Mouse (Mus musculus) layer of hippocampus, adult 9-11 months (tissue): ENCODE measurements around the gene Dnase2b.

Experiments used
- DNase-seq: peaks from one replicate; pipeline ENCODE4 v3.0.0; 2022

Dnase2b gene

DNA sequence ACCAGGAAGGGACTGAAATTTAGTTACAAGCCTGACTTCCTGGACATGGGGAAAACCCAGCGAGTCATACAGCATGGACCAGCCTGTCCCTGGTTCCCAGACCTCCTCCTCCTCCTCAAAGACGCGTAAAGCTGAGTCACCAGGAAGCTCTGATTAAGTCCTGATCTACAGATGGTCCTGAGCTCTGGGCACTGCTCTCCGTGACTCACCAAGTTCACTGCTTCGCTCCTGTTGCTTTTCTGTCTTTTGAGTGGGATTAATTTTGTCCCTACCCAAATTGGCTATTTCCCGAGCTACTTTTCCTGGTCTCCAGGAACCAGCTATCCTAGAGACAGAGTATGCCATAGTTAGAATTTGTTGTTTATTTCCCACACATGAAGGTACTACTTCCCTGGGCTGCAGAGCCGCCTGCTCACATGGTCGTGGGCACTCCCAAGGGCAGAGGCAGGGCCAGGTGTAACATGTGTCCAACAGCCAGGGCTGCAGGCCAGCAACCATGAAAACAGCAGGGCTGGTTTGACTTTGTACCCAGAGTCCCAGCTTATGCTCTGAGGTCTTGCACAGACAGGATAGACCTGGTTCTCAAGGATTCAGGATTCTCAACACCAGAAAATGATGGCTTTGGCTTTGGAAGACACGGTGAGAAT is 47.4 kb downstream of the Dnase2b start:
- peak; percentile 44 for DNase-seq

DNA sequence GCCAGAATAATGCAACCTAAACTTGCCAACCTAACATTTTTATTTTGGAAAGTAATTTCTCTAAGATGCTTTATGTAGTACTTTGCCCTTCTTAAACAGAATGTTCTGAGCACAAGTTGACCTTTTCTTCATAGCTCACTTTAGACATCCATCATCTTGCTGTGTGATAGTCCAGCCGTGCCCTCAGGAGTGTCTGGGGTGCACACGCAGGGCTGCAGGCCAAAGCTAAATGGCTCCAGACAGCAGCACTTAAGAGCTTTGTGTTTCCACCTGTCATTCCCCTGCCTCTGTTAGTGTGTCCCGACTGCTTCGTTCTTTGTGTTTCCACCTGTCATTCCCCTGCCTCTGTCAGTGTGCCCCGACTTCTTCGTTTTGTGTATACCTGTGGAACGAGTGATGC is 48.0 kb downstream of the Dnase2b start:
- no peak for DNase-seq

DNA sequence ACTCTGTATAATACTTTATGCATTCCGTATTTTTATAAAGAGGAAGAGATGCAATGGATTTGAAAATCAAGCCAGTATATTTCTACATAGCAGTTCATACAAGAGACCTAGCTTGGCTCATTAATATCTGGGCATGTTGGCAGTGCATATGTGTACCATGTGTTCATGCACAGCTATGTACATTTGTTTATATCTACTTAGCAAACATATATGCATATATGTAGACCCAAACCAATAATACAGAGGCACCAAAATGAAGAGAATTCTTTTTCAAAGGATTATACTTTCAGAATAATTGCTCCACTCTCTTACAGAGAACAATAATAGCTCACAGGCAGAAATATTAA is 50.4 kb downstream of the Dnase2b start:
- no peak for DNase-seq

DNA sequence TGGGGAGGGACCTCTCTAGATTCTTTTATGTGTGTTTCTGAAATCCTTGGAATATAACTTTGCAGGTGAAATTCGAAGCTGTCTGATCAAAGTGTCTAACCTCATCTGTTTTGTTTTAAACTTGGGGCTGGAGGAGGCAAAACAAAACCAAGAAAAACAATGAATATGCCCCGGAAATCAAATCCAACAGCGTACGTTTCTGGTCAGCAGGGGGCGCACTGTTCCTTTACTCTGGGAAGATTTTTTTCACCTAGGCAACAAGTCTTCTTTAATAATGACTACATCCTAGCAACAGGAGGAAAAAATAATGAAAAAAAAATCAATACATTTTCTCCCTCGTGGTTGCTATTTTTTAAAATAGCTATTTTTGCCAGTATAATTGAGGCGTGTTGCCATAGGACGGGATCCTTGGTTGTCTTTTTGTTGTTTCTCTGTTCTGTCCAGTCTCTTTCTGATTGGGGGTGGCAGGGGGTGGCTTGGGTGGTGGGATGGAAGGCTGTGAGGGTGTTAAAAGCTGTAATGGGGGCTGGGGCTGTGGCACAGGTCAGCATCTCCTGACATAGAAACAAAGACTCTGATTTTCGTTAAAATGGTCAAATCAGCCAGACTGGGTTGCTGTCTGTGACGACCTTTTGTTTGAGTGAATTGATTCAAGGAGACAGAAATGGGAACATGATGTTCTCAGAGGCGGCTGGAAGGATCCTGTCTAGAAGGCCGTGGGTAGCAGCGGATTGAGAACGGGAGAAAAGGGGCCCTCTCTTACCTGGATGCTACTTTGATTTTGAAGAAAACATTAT is 50.9 kb downstream of the Dnase2b start:
- DNase-seq, result peak; percentile 71

DNA sequence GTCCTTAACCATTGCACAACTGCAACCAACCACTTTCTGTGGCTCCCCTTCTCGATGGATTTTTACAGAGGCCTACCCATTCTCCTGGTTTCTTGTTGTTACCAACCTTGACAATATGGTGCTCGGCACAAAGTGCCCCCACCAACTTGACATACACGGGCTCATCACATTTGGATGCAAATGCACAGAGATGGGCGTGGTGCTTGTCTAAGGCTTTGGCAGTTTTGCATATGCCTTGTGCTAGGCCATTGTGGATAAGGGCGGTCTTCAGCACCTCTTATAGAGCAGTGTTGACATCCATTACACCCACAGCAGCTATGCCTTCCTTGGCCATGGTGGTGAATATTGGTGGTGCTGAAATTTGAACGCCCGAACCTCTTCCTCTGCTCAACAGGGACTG is 52.5 kb downstream of the Dnase2b start:
- DNase-seq, result no peak

DNA sequence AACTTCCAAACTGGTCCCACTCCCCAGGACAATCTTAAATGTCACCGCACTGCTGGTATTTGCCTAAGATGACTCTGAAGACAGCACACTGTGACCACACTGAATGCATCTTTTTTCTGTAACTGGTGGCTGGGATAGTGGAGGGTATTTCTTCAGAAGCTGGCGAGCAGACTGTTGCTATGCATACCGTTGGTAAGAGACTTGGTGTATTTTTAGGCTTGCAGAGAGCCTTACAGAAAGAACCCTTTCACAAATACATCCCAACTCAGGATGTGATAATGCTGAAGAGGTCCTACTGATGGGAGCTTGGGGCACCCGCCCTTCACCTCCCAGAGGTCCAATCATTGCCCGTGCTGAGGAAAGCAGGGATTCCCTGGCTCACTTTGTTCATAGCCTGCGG is 57.9 kb downstream of the Dnase2b start:
- peak; percentile 13 for DNase-seq

DNA sequence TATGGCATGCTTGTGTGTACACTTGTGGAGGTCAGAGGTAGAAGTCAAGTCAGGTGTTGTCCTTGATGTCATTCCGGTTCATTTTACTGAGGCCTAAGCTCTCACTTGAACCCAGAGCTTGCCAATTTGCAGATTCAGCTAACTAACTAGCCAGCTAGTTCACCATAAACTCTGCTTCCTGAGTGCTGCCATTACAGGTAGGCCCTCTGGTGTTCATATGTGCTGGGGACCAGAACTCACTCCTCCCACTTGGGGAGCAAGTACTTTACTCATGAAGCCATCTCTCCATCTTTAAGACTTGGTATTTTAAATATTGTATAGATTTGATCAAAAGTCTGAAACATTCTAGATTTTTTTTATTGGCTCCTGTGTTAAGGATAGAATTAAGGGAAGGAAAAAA is 58.8 kb downstream of the Dnase2b start:
- no peak for DNase-seq

DNA sequence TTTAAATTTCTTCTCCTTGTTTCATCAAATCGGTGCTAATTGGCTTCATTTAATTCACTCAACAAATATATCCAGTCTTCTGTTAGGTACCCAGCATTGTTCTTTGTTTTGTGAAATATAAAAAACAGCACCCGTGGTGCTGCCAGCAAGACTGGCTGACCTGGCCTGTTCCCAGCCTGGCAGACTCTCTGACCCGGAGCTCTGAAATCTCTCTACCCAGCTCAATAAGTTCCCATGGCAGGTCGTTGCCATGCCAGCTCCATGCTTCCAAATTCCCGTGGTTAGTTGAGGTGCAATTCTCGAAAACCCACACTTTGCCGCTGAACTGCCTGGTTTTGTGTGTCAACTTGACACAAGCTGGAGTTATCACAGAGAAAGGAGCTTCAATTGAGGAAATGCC is 60.6 kb downstream of the Dnase2b start:
- no peak for DNase-seq

DNA sequence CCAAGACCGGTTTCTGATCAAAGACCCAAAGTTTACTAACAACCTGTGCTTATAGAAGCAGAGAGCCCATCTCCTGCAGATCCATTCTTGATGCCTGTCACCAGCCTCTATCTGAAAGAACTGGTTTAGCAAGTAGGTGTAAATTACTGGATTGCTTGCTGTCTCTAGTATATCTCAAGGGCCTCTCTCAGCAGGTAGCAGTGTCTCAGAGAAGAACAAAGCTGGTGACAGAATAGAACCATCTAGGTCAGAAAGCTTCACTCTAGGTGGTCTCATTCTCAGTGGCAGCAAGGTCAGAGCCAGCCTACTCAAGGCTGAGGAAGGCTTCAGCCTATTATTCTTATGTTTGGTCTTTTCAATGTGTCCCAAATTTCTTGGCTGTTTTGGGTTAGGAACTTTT is 71.8 kb downstream of the Dnase2b start:
- DNase-seq, result no peak

DNA sequence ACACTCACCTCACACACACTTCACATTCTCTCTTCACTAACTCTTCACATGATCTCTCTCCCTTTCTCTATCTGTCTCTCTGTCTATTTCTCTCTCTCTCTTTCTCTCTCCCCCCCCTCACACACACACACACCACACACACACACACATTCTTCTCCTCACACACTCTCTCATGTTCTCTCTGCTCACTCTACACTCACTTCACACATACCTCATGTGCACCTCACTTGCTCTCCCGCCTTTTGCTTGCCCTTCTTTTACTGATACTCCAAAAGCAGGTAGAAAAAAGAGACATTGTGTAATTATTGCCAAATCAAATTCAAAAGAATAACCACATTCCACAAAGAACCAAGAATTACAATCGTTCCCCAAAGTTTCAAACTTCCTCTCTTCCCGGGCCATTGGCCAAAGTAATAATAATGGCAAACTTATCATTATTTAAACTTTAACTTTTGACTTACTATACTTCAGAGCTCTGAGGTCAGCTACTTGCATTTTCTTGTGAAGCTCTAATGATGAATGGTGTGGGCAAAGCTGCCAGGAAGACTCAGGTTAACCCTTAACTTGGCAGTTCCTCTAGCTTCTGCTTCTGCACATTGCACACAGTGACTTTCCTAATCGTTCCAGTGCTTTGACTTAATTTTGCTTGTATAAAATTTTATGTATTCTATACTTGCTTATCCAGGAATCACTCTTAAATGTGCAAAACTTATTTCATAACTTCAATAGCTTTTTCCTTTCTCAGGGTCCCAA is 74.7 kb downstream of the Dnase2b start:
- no peak for DNase-seq

DNA sequence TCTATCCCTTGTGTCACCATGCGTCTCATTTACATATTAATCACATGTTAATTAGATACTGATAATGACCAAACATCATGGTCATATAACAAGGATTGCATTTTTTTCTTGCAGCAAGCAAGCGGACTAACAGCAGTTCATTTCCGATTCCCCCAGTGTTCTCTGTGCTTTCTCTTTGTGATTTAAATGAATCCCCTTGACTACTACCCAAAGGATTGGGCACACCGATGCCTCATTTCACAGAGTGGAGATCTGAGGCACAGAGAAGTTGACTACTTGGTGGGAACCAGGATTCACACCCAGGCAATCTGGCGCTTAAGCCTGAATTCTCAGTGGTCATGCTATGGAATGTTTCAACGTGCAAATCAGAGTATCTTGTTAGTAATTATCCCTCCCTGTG is 80.4 kb downstream of the Dnase2b start:
- DNase-seq, result no peak
